Mouse (Mus musculus) spleen, adult 12 weeks (tissue): Measurements from ENCODE around the gene Kif1c.
"Not testable (repeated sequence)": the region's sequence is repeated elsewhere in the genome, so short reads cannot be mapped to it uniquely, and the experiment has no call there.

Experiments used
- DNase-seq: peaks from one replicate; pipeline ENCODE4 v3.0.0; 2022; ENCODE audit warnings: low spot score

Gene Kif1c

GRCm38 (mm10) chr11:70742581-70743459, 42.5 kb downstream of the Kif1c start:
- DNase-seq = no peak

DNA sequence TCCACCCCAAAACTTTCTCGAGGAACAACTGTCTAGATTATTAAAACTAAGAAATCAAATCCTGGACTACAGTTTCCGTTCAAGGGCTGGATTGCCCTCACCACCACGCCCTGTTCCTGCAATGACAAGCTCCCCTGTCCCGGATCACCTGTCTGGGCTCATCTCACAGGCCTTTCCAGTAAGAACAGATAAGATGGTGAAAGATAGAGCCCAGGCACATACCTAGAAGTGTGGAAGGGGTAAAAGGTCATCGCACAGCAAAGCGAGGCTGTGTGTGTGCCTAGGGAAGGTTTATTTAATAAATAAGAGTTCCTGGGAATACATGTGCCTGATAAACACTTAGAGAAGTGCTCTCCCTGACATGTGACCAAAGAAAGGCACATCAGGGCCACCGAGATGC, 45.3 kb downstream of the Kif1c start:
- no peak for DNase-seq

DNA sequence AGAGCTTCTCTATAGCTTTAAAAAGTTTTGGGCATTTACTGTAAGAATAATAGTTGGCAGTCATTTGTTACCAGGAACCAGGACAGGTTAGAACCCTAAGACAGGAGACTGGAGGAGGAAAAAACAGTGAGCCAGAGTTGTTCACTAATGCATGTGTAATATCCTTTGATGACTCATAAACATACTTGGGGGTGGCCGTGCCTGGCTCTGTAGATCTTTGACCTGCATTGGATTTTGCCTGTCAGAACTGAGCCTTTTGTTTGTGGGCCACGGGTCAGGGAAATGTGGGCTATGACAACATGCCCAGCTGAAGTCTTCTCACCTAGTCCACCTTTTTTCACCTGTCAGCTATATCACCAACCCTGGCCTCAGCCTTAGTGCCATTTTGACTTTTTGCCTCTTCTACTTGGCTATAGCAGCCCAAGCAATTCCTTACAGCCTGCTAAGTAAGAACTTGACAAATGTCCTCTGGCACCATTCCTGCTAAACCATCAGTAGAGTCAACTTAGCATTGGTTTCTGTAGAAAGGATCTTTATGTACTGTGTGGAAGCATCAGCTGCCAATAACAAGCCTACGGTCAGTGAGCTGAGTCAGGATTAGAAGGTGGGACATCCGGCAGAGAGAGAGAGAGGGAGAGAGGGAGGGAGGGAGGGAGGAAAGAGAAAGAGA, 47.7 kb downstream of the Kif1c start:
- no peak for DNase-seq

DNA sequence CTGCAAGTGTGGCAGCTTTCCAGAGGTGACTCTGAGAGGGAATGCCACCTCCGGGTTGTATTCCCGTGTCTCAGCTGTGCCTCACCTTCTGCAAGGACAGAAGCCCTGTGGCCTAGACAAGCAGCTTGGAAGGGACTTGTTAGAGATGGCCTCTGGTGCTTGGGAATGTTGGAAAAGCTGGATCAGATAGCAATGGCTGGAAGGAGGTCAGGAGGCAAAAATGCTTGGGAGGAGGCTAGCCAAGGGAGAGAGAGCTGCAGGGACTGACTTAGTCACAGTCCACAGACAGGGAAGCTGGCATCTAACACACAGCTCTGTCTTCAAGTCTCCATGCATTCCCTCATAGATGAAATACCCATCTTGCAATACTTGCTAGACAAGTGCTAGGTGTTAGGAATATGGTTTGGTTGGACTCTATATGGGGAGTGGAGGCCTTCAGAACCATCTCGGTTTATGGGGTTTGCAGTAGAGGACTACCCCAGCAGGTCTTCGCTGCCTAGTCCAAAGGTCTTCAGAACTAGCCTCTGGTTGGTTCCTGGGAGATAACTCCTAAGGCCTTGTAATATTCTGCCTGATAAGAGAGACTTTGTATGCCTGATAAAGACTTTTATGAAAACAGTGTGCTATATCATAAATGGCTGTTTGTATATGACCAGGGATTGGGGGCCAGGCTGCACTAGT, 52.1 kb downstream of the Kif1c start:
- no peak for DNase-seq

- no peak for DNase-seq
Measured at GRCm38 (mm10) chr11:70753146-70753545, 52.8 kb downstream of the Kif1c start.

DNA sequence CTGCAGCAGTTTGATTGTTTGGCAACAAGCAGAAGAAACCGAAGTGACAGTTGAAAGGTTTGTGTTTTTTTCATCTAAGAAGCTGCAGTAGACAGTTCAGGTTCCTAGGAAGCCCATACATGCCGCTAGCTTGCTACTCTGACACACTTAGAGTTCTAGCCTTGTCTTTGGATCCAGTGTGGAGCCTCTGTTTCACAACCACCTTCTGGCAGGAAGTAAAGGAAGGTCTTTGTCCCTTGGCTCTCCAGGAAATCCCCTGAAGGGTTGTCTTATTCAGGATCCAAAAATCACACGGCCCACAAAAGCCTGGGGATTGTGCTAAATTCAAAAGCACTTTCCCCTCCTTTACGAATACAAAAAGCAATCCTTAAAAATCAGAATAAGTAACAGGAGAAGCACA, 54.1 kb downstream of the Kif1c start:
- DNase-seq = no peak

DNA sequence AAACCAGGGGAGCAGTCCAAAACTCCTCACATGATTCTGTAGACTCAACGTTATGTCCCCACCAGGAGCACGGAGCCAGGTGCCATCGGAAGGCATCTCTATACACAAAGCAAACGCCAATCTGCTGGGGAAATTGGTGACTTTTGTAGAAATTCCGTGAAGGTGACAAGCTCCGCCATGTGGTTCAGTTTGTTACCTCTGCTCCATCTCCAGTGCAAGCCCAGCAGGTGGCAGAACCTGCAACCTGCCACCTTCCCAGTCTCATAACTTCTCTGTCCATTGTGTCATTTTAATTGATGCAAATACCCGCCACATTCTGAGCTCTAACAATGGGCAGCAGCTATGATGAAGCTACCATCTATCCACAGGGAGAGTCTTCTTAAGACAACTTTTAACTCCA, 54.6 kb downstream of the Kif1c start:
- DNase-seq = no peak

- peak; percentile 74 for DNase-seq
Measured at GRCm38 (mm10) chr11:70755645-70756044, 55.3 kb downstream of the Kif1c start.

DNA sequence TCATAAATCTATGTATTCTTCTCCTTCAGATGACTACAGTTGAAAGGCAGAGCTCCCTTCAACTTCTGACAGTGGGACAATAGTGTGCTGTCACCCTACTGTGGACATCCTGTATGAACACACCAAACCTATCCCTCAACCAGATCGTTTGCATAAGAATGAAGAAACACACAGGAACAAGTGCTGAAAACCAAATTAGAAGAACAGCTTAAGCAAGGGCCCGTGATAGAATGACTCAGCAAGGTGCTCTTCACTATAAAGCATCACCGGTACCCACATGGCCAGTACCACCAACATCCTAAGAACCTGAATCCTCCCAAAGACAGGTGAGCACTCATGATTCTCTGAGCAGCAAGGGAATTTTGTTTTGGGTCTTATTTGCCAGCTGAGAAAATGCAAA, 60.1 kb downstream of the Kif1c start:
- not testable (repeated sequence) for DNase-seq

DNA sequence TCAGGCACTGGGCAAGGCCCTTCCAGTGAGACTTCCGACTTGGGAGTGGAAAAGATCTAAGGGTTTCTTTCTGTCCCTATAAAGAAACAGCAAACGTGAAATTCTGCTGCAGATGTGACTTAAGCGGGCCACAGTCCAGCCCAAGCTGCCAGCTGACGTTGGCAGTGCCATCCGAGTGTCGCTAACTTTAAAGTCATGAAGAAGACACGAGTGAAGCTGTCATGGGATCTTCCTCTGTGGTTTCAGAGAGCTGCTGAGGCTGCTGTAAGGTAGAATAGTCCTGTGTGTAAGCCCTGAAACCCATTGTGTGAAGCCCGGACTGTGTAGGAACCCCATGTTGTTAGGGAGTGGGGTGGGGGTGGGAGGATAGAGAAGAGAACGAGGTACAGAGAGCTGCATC, 62.3 kb downstream of the Kif1c start:
- no peak for DNase-seq

GRCm38 (mm10) chr11:70763582-70763935, 63.2 kb downstream of the Kif1c start:
- DNase-seq = no peak

- peak; percentile 59 for DNase-seq
Measured at GRCm38 (mm10) chr11:70763936-70764808, 63.8 kb downstream of the Kif1c start, which contains the start of gene Zfp3. TSS of gene Zfp3 (plus strand) at chr11:70764209.

DNA sequence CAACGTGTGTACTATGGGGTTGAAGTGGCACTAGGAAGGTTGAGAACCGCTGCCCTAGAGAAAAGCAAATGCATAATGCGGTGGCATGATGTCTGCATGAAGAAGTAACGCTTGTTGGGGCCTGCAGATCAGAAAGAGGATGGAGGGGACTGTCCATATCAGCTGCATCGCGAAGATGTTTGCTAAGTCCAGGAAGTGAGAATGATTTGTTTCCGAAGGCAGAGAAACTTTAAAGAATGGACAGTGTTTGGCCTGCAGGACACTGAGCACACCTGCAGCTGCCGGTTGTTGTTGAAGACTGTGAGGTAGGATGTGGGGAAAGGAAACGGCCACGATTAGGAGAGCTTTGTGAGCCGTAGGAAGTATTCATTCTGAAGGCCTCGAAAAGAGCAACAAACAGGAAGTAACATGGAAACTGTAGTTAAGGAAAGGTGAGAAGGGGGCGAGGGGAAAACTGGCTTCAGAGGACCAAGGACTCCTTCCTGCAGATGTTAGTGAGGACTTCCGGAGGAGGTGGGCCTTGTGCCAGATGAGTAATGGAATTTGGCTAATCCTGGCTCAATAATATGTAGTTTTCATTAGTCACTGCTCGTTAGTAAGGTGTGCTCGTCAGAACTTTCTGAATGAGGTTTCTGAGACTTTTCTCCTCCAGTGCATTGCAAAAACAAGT, 65.6 kb downstream of the Kif1c start:
- no peak for DNase-seq

GRCm38 (mm10) chr11:70770804-70771203, 70.5 kb downstream of the Kif1c start:
- DNase-seq = no peak

DNA sequence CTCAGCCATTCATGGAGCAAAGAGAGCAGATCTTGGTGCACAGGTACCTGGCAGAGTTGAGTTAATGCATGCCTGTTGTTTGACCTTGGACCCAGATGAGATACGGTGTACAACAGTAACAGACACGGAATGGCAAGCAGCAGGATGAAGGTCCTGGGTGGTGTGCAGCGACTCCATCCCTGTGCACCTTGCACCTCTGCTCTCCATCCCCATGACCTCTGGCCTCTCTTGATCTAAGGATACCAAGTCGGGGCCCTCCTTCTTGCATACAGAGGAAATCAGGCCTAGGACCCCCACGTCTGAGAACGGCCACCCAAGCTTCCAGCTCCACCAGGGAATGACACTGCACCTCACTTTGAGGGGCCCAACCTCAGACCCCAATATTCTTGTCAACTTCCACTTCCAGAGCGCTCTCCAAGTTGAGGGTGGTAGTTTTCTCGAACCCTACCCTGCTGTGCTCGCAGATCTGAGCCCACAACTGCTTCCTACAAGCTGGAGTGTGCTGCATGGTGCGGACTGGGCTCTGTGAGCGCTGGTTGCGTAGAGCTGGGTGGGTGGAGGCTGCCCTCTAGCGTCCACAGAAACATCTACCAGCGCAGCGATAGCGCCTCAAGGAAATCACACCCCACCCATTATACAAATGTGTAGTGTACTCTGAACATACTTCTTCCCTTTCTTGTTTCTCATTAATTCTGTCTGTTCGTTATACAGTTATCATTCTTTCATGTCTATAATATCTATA, 76.7 kb downstream of the Kif1c start:
- peak; percentile 40 for DNase-seq

DNA sequence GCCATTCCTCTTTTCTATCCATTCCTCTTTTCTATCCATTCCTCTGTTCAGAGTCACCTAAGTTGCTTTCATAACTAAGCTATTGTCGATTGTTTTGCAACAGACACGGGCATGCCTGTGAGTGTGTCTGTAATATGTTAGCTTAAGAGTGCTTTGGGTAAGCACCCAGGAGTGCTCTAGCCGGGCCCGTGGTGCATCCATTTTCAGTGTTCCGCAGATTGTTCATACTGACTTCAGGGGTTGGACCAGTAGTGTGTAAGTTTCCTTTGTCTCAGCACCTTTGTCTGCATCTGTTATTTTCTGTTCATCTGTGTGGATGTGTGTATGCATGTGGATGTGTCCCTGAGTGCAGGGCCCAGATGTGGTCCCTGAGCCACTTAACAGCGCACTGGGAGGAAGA, 77.3 kb downstream of the Kif1c start:
- DNase-seq = no peak

DNA sequence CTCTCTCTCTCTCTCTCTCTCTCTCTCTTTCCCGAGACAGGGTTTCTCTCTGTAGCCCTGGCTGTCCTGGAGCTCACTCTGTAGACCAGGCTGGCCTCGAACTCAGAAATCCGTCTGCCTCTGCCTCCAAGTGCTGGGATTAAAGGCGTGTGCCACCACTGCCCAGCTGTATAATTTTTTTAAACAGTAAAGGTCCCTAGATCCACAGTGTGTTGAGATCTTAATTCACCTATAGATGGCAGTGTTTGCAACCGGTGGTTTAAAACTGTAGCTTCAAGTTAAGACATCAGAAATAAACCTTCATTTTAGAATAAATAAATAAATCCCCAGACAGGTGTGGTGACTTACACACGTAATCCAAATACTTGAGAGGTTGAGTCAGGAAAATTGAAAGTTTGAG, 77.7 kb downstream of the Kif1c start:
- DNase-seq = not testable (repeated sequence)
